Mouse (Mus musculus) CD4-positive helper T cell, adult 2 months (primary cell): Measurements from ENCODE around the gene Cplx3.

Source experiments
- DNase-seq: peaks from one replicate; pipeline ENCODE4 v3.0.0-alpha.2; 2012; ENCODE audit warnings: low read depth, missing footprints, low spot score

Gene Cplx3

DNA sequence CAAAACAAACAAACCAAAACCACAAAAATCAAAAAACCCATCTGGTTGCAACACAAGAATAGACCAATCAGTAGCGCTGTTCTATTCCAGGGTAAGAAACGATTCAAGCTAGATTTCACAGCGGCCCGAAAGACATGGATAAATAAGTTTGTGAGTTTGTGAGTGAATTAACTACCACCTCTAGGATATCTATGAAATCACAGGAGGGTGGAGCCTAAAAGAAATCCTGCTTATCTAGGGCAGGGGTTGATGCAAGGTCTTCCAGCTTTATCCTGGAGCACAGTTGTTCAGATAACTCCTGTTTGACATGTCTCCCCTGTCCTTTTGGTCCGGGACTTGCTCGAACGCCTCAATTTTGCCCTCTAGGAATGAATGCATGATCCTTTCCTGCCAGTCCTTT lies 45.8 kb downstream of the Cplx3 start:
- no peak for DNase-seq

DNA sequence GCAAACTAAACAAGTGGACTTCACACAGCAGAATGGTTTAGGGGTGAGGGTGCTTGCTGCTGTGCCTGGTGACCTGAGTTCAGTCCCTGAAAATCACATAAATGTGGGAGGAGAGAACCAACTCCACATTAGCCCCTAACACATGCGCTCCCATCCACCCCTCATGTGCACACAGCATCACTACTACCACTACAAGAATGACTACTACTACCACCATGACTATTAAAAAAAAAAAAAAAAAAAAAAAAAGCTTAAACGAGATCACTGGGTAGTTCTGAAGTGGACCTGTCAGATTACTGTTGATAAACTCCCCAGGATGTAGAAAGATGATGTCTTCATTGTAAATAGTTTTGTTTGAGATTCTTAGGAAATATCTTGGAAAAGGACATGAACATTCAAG lies 46.5 kb downstream of the Cplx3 start:
- DNase-seq, result no peak

DNA sequence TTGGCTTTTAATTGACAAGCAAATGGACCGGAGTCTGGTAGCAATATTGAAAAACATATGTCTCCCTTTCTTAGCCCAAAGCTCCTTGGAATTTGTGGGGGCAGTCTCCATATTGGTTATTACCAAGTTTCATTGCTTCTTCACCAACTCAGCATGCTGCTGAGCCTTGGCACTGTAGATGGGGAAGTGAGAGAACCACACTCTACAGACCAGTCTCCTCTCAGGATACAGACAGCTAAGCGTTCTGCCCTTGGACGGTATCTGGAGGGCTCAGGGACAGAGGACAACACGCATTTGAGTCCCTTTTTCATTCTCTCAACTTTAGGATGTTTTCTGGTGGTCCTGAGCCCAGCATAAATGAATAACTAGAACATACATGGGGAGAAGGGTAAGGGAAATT lies 47.5 kb downstream of the Cplx3 start:
- DNase-seq, result no peak

DNA sequence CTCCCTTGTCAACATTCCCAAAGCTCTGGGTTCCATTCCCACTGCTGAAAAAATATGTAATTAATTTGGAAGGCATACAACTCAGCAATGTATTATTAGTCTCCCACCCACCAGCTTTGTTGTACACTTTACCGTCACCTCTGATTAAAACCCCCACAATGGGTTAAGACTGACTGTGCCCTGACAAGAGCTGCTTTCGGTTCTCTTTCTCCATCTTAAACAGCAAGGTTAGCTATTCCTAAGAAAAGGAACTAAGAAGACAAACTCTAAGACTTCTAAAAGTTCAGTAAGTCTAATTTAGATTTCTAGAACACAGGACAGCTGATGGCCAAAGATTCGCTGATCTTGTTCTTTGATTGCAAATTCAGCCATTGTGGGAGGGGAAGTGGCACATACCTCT lies 48.9 kb downstream of the Cplx3 start:
- no peak for DNase-seq

DNA sequence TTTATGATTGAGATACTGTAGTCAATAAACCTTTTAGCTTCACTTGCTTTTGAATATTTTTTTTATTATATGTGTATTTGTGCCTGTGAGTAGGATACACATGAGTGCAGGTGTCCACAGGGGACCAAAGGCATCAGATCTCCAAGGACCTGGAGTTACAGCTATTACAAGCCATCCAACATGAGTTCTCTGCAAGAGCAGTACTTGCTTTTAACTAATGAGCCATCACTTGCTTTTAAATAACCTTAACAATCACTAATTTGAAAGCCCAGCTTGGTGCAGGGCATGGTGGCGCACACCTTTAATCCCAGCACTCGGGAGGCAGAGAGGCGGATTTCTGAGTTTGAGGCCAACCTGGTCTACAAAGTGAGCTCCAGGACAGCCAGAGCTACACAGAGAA lies 51.3 kb downstream of the Cplx3 start:
- DNase-seq, result no peak

DNA sequence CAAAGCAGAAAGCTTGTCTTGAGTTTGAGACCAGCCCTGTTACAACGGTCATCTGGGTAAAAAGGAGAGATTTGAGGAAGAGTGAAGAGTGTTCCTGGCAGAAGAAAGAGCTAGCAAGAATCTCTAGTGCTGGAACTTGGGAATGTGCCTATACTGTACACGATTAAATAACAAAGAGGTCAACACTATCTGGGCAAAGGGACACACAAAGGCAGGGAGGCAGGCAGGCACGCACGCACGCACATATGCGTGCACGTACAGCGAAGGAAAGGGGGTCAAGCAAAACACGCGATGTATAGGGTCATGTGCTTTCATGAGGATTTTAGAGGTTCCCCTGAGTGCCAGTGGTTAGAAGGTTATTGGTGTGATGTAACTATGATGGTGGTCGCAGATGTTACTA lies 53.0 kb downstream of the Cplx3 start:
- DNase-seq, result no peak

DNA sequence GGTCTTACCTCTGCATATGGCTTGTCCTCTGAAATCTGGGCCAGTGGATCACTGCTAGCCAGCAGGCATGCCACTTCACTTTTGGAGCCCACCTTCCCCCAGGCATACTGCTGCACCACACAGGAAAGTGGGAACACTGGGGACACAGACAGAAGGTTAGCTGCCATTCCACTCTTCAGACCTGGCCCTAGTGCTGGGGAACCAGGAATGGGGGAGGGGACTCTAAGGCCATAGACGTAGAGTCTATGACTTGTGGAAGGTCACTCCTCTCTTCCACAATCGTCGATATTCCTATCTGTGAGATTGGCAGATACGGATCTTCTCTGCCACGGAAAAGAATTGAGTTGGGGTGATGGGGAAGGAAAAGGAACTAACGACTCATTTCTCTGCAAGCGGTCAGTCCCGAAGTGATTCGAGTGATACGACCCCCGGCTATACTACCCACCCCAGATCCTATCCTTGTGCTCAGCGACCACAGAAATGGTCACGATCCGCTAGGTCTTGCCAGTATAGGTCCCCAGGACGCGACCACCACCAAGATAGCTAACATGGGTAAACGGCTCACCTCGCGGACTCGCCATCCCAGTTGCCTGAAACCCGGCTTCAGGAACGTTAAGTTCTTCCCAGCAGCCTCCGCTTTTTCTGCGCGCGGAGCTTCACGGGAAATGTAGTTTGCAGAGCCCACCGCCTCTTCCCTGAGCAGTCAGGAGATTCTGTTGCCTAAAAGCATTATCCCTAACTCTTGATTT lies 53.8 kb downstream of the Cplx3 start, which contains the start of gene Mpi:
TSS of gene Mpi (minus strand) at position 625 of the 749 bp plus-strand sequence.
- peak; percentile 39 for DNase-seq

DNA sequence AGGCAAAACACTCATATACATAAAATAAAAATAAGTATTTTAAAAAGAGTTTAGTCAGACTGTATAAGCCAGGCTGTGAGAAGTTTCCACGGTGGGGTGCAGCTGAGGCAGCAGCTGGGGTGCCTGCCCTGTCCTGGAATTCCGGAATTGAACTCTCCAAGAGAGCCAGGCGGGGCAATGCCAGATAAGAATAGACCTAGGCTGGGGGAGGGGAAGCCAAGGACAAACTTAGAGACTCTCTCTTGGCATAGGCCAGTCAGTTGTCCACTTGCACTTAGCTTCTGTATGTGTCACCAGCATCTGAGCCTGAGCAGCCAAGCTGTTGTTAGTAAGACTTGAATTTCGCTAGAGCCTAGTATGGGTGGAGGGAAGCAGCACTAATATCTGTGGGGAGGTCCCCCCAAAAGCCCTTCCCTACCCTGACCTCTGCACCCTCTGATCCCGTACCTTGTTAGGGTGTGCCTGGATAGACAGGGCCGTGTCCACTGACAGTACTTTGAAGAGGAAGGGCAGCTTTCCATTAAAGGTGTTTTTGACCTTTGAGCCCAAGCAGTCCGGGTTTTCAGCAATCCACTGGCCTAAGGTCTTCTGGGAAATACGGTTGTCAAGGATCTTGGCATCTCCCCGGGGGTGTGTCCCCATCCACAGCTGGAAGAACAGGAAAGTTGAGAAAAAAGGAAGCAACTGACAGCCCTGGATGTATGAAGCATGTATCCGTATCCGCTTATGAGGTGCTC lies 55.8 kb downstream of the Cplx3 start:
- no peak for DNase-seq
